Mouse (Mus musculus) forebrain, embryonic 15.5 days (tissue): ENCODE results near the gene Tppp. TPM values are rescaled to one million over a fixed set of nuclear protein-coding genes. Genes with fewer than 3 reads are reported as not detected.

Experiments
- ATAC-seq: fragments of 200-750 bp; cut with Nextera tagmentation; replicated peaks from 2 replicates; pipeline ENCODE4 v1.8.0; 2017; ENCODE audit warnings: mild to moderate bottlenecking, moderate TSS enrichment, moderate library complexity
- H3K27ac ChIP-seq: fragments of 300-500 bp; sonication (generic); replicated peaks from 2 replicates; pipeline ENCODE4 v1.5.1; 2015; ENCODE audit warnings: mild to moderate bottlenecking, inconsistent platforms
- H3K27me3 ChIP-seq: fragments of 300-500 bp; sonication (generic); 2 replicates; pipeline ENCODE4 v1.6.1; 2015; ENCODE audit warnings: inconsistent platforms
- H3K36me3 ChIP-seq: fragments of 300-500 bp; sonication (generic); 2 replicates; pipeline ENCODE4 v1.6.1; 2015; ENCODE audit warnings: mild to moderate bottlenecking, inconsistent platforms
- H3K4me1 ChIP-seq: fragments of 300-500 bp; sonication (generic); 2 replicates; pipeline ENCODE4 v1.6.1; 2015; ENCODE audit warnings: inconsistent platforms
- H3K4me2 ChIP-seq: fragments of 300-500 bp; sonication (generic); replicated peaks from 2 replicates; pipeline ENCODE4 v1.6.1; 2015; ENCODE audit warnings: mild to moderate bottlenecking, inconsistent platforms
- H3K4me3 ChIP-seq: fragments of 300-500 bp; sonication (generic); 2 replicates; pipeline ENCODE4 v1.5.1; 2015; ENCODE audit warnings: mild to moderate bottlenecking, inconsistent platforms
- H3K9ac ChIP-seq: fragments of 300-500 bp; sonication (generic); replicated peaks from 2 replicates; pipeline ENCODE4 v1.6.1; 2015; ENCODE audit warnings: mild to moderate bottlenecking, inconsistent platforms
- H3K9me3 ChIP-seq: fragments of 300-500 bp; sonication (generic); 2 replicates; pipeline ENCODE4 v1.6.1; 2016; ENCODE audit warnings: inconsistent platforms
- WGBS: fragments of 180-500 bp; shearing (Covaris S2); methylation state at CpG from one replicate; pipeline ENCODE4 v1.1.7; 2015; ENCODE audit warnings: mixed read lengths; 5-methylcytosine and 5-hydroxymethylcytosine counted together
- polyA plus RNA-seq: library from polyadenylated mRNA; unstranded; fragments of >200 nt; fragmentation: Nextera tagmentation; extraction: Ambion mirVana; gene quantifications from 2 replicates; pipeline ENCODE4 v1.2.1, GENCODE M21; 2015

The Tppp gene
- polyA plus RNA-seq: 7.1 and 7.5 TPM in 2 replicates

- under 1% methylated on average over 56 of the region's 56 CpGs for WGBS
These were observed at the start of gene Tppp for GRCm38 (mm10) chr13:74008948-74009718. Tppp (plus strand) TSS chr13:74009407.

GRCm38 (mm10) chr13:73960117-73960652 lies 49.0 kb upstream of the Tppp start:
- H3K9ac ChIP-seq: no peak overlapping the region
- no peaks in the 10 kb centered on the region for H3K27me3 ChIP-seq
- no peaks in the 10 kb centered on the region for H3K9me3 ChIP-seq
- no peaks in the 10 kb centered on the region for H3K4me1 ChIP-seq
- H3K4me3 ChIP-seq: no peak overlapping the region
- no peak for ATAC-seq
- H3K27ac ChIP-seq: no peak overlapping the region
- WGBS: 96% methylated on average over 10 of the region's 10 CpGs
- H3K36me3 ChIP-seq: peaks cover 68% of the 10 kb centered on the region
- H3K4me2 ChIP-seq: no peak overlapping the region

More at GRCm38 (mm10) chr13:74008948-74009718, at the start of gene Tppp:
- ATAC-seq: peak; percentile 93
- peak within 1 kb of the TSS; percentile 98 for H3K4me2 ChIP-seq
- H3K27me3 ChIP-seq: 0 out of 2 replicates have a peak, but pooled peaks cover 4% of the 10 kb centered on the region
- H3K27ac ChIP-seq: peak within 1 kb of the TSS; percentile 69
- peaks cover 15% of the 10 kb centered on the region for H3K4me1 ChIP-seq
- H3K36me3 ChIP-seq: no peaks in the 10 kb centered on the region
- H3K4me3 ChIP-seq: peak within 1 kb of the TSS; percentile 71
- no peaks in the 10 kb centered on the region for H3K9me3 ChIP-seq
- H3K9ac ChIP-seq: peak within 1 kb of the TSS; percentile 64

- Histone ChIP-seq H3K4me2 (no peak overlapping the region), H3K9me3 (no peaks in the 10 kb centered on the region), H3K9ac (no peak overlapping the region), H3K4me3 (no peak overlapping the region), H3K27me3 (no peaks in the 10 kb centered on the region), H3K4me1 (no peaks in the 10 kb centered on the region), H3K27ac (no peak overlapping the region), H3K36me3 (peaks cover 58% of the 10 kb centered on the region)
- WGBS: 90% methylated on average over 4 of the region's 4 CpGs
- ATAC-seq: no peak
These were observed 48.0 kb upstream of the Tppp start for GRCm38 (mm10) chr13:73961177-73961576.

- Histone ChIP-seq H3K9me3 (no peaks in the 10 kb centered on the region), H3K4me2 (no peak within 1 kb of the TSS), H3K4me3 (no peak within 1 kb of the TSS), H3K27ac (no peak within 1 kb of the TSS), H3K9ac (no peak within 1 kb of the TSS), H3K4me1 (no peaks in the 10 kb centered on the region), H3K36me3 (peaks cover 36% of the 10 kb centered on the region), H3K27me3 (no peaks in the 10 kb centered on the region)
- 88% methylated on average over 5 of the region's 5 CpGs for WGBS
- ATAC-seq: no peak
These were observed 45.7 kb upstream of the Tppp start, which contains the start of gene Zdhhc11 for GRCm38 (mm10) chr13:73963551-73963950. Zdhhc11 (plus strand) TSS chr13:73963851.

- no peak overlapping the region for H3K4me2 ChIP-seq
- H3K9me3 ChIP-seq: no peaks in the 10 kb centered on the region
- 0 out of 2 replicates have a peak, but pooled peaks cover 2% of the 10 kb centered on the region for H3K4me1 ChIP-seq
- H3K4me3 ChIP-seq: no peak overlapping the region
- 49% methylated on average over 12 of the region's 12 CpGs for WGBS
- peak; percentile 91 for ATAC-seq
- H3K36me3 ChIP-seq: no peaks in the 10 kb centered on the region
- H3K9ac ChIP-seq: no peak overlapping the region
- no peaks in the 10 kb centered on the region for H3K27me3 ChIP-seq
- H3K27ac ChIP-seq: no peak overlapping the region
These were observed 38.4 kb upstream of the Tppp start for GRCm38 (mm10) chr13:73970545-73971448.

GRCm38 (mm10) chr13:73974523-73974922 lies 34.7 kb upstream of the Tppp start:
- 92% methylated on average over 3 of the region's 3 CpGs for WGBS
- no peak for ATAC-seq
- no peak overlapping the region for H3K4me2 ChIP-seq
- H3K4me3 ChIP-seq: no peak overlapping the region
- H3K27ac ChIP-seq: no peak overlapping the region
- 0 out of 2 replicates have a peak, but pooled peaks cover 2% of the 10 kb centered on the region for H3K4me1 ChIP-seq
- no peak overlapping the region for H3K9ac ChIP-seq
- no peaks in the 10 kb centered on the region for H3K27me3 ChIP-seq
- H3K36me3 ChIP-seq: no peaks in the 10 kb centered on the region
- no peaks in the 10 kb centered on the region for H3K9me3 ChIP-seq

- Histone ChIP-seq H3K9me3 (no peaks in the 10 kb centered on the region), H3K36me3 (no peaks in the 10 kb centered on the region), H3K4me2 (no peak overlapping the region), H3K27me3 (no peaks in the 10 kb centered on the region), H3K9ac (no peak overlapping the region), H3K4me3 (no peak overlapping the region), H3K27ac (no peak overlapping the region), H3K4me1 (no peaks in the 10 kb centered on the region)
- WGBS: 88% methylated on average over 5 of the region's 5 CpGs
- no peak for ATAC-seq
These were observed 32.3 kb upstream of the Tppp start for GRCm38 (mm10) chr13:73976935-73977334.

- Histone ChIP-seq H3K27ac (no peak overlapping the region), H3K4me3 (no peak overlapping the region), H3K9ac (no peak overlapping the region), H3K4me1 (no peaks in the 10 kb centered on the region), H3K36me3 (no peaks in the 10 kb centered on the region), H3K9me3 (no peaks in the 10 kb centered on the region), H3K27me3 (no peaks in the 10 kb centered on the region), H3K4me2 (no peak overlapping the region)
- 85% methylated on average over 5 of the region's 5 CpGs for WGBS
- ATAC-seq: no peak
These were observed 18.9 kb upstream of the Tppp start for GRCm38 (mm10) chr13:73990325-73990724.

- no peaks in the 10 kb centered on the region for H3K27me3 ChIP-seq
- H3K36me3 ChIP-seq: no peaks in the 10 kb centered on the region
- H3K4me1 ChIP-seq: no peaks in the 10 kb centered on the region
- H3K27ac ChIP-seq: no peak overlapping the region
- no peak overlapping the region for H3K4me3 ChIP-seq
- H3K4me2 ChIP-seq: no peak overlapping the region
- no peaks in the 10 kb centered on the region for H3K9me3 ChIP-seq
- WGBS: 77% methylated on average over 2 of the region's 2 CpGs
- no peak overlapping the region for H3K9ac ChIP-seq
- ATAC-seq: no peak
These were observed 18.4 kb upstream of the Tppp start for GRCm38 (mm10) chr13:73990761-73991160.

GRCm38 (mm10) chr13:73991267-73991666 lies 17.9 kb upstream of the Tppp start:
- Histone ChIP-seq H3K27me3 (no peaks in the 10 kb centered on the region), H3K9me3 (no peaks in the 10 kb centered on the region), H3K36me3 (no peaks in the 10 kb centered on the region), H3K27ac (no peak overlapping the region), H3K4me1 (no peaks in the 10 kb centered on the region), H3K4me3 (no peak overlapping the region), H3K4me2 (no peak overlapping the region), H3K9ac (no peak overlapping the region)
- 85% methylated on average over 5 of the region's 5 CpGs for WGBS
- no peak for ATAC-seq

GRCm38 (mm10) chr13:73996456-73996855 lies 12.8 kb upstream of the Tppp start:
- no peaks in the 10 kb centered on the region for H3K4me1 ChIP-seq
- H3K4me2 ChIP-seq: no peak overlapping the region
- H3K9ac ChIP-seq: no peak overlapping the region
- ATAC-seq: no peak
- H3K27me3 ChIP-seq: no peaks in the 10 kb centered on the region
- H3K9me3 ChIP-seq: no peaks in the 10 kb centered on the region
- WGBS: 88% methylated on average over 4 of the region's 4 CpGs
- no peak overlapping the region for H3K27ac ChIP-seq
- no peaks in the 10 kb centered on the region for H3K36me3 ChIP-seq
- no peak overlapping the region for H3K4me3 ChIP-seq

- Histone ChIP-seq H3K9me3 (no peaks in the 10 kb centered on the region), H3K9ac (no peak overlapping the region), H3K4me2 (no peak overlapping the region), H3K36me3 (no peaks in the 10 kb centered on the region), H3K27ac (no peak overlapping the region), H3K27me3 (no peaks in the 10 kb centered on the region), H3K4me1 (no peaks in the 10 kb centered on the region), H3K4me3 (no peak overlapping the region)
- ATAC-seq: no peak
These were observed 8.7 kb upstream of the Tppp start for GRCm38 (mm10) chr13:74000519-74000918.
